Mouse (Mus musculus) neural tube, embryonic 13.5 days (tissue): Measurements from ENCODE around the gene Rai1. TPM values are rescaled to one million over a fixed set of nuclear protein-coding genes. Genes with fewer than 3 reads are reported as not detected.

ENCODE experiments used
- ATAC-seq: fragments of 200-750 bp; cut with Nextera tagmentation; 2 replicates; pipeline ENCODE4 v1.8.0; 2017; ENCODE audit warnings: low read depth, mild to moderate bottlenecking, moderate TSS enrichment, moderate library complexity
- H3K27ac ChIP-seq: fragments of 300-500 bp; sonication (generic); replicated peaks from 2 replicates; pipeline ENCODE4 v1.5.1; 2015; ENCODE audit warnings: moderate library complexity, mild to moderate bottlenecking, inconsistent platforms
- H3K27me3 ChIP-seq: fragments of 300-500 bp; sonication (generic); 2 replicates; pipeline ENCODE4 v1.6.1; 2015; ENCODE audit warnings: mild to moderate bottlenecking, inconsistent platforms
- H3K36me3 ChIP-seq: fragments of 300-500 bp; sonication (generic); 2 replicates; pipeline ENCODE4 v1.6.1; 2015; ENCODE audit warnings: mild to moderate bottlenecking, inconsistent platforms
- H3K4me1 ChIP-seq: fragments of 300-500 bp; sonication (generic); replicated peaks from 2 replicates; pipeline ENCODE4 v1.6.1; 2015; ENCODE audit warnings: inconsistent platforms
- H3K4me2 ChIP-seq: fragments of 300-500 bp; sonication (generic); 2 replicates; pipeline ENCODE4 v1.6.1; 2015; ENCODE audit warnings: inconsistent platforms, mild to moderate bottlenecking, moderate library complexity
- H3K4me3 ChIP-seq: fragments of 300-500 bp; sonication (generic); 2 replicates; pipeline ENCODE4 v1.5.1; 2015; ENCODE audit warnings: mild to moderate bottlenecking, inconsistent platforms
- H3K9ac ChIP-seq: fragments of 300-500 bp; sonication (generic); 2 replicates; pipeline ENCODE4 v1.6.1; 2015; ENCODE audit warnings: moderate library complexity, mild to moderate bottlenecking, inconsistent platforms
- H3K9me3 ChIP-seq: fragments of 300-500 bp; sonication (generic); 2 replicates; pipeline ENCODE4 v1.6.1; 2016; ENCODE audit warnings: inconsistent platforms
- WGBS: fragments of 180-500 bp; shearing (Covaris S2); methylation state at CpG from one replicate; pipeline ENCODE4 v1.1.7; 2015; 5-methylcytosine and 5-hydroxymethylcytosine counted together
- microRNA-seq: library from miRNA; unstranded; fragments of <30 nt; microRNA quantifications from one replicate; pipeline ENCODE4, GENCODE M21; 2016
- polyA plus RNA-seq: library from polyadenylated mRNA; unstranded; fragments of >200 nt; fragmentation: Nextera tagmentation; extraction: Ambion mirVana; gene quantifications from 2 replicates; pipeline ENCODE4 v1.2.1, GENCODE M21; 2015

Rai1 gene
- polyA plus RNA-seq, 1 experiment from 2014 or later: 30.0 TPM

DNA sequence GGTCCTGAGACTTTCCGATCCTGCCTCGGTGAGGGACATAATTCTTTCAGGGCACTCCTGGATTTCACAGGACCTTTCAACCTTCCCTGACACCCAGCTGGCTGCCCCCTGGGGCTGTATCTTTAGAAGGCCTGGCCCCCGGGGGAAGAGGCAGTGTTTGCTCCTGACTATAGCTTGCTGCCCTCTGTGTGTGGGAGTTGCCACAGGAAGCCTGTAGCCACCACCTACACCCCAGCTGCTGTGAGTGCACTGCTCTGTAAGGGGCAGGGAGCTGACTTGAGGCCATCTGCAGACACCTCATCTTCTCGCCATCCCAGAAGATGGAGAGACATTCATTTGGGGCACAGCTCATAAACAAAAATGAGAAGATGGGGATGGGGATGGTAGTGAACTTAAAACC lies 127.1 kb downstream of the Rai1 start:
- no peaks in the 10 kb centered on the region for H3K9me3 ChIP-seq
- whole genome bisulfite sequencing: 30% methylated on average over 4 of the region's 4 CpGs
- no peak for ATAC-seq
- H3K4me1 ChIP-seq: peaks cover 21% of the 10 kb centered on the region
- no peak overlapping the region for H3K9ac ChIP-seq
- H3K27ac ChIP-seq: no peak overlapping the region
- H3K36me3 ChIP-seq: peaks cover 36% of the 10 kb centered on the region
- H3K4me2 ChIP-seq: no peak overlapping the region
- no peak overlapping the region for H3K4me3 ChIP-seq
- H3K27me3 ChIP-seq: no peaks in the 10 kb centered on the region

DNA sequence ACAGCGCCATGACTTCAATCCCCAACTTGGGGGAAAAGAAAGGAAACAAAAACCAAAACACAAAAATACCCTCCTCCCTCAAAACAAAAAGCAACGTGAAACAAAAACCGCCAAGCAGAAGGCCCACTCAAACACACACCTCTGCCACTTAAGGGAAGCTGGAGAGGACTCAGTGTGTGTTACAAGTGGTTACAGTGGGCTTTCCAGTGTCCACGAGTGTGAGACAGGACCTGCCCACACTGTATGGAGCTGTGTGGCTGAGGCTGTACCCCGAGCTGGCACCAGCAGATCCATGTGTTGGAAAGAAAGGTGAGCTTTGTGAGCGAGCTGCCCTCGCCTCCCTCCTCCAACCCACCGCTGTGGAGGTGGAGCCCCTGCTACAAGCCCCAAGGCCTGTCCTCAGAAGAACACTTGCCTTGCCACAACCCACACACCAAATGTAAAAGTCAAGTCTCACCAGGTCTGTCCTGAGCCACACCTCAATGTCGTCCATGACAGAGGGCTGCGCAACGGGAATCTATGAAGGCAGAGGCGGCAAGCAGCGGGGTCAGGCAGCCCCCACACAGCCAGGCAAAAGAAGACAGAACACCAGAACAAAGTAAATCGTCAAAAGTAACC lies 127.7 kb downstream of the Rai1 start:
- H3K27me3 ChIP-seq: no peaks in the 10 kb centered on the region
- peaks cover 41% of the 10 kb centered on the region for H3K36me3 ChIP-seq
- no peak overlapping the region for H3K9ac ChIP-seq
- ATAC-seq: no peak
- WGBS: 83% methylated on average over 14 of the region's 14 CpGs
- H3K27ac ChIP-seq: peak overlapping the region; percentile 62; the same call in 1 of the 2 replicates
- no peaks in the 10 kb centered on the region for H3K9me3 ChIP-seq
- peaks cover 21% of the 10 kb centered on the region for H3K4me1 ChIP-seq
- H3K4me3 ChIP-seq: no peak overlapping the region
- H3K4me2 ChIP-seq: no peak overlapping the region

DNA sequence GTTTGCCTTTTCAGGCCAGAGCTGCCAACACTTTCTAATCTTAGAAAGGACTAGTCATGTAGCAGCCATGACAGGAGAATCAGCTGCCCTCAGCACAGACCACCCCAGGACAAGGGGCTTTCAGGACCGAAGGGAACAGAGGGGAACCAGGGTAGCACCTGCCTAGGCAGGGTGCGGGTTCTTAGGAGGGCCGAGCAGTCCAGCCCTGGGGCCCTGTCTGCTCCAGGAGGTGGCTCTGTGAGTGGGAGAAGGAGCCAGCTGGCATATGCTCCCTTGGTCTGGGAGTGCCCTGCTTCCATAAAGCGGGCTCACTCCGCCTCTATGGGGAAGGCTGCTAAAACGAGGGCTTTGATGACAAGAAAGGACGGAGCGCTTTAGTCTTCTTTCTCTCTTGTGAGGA lies 128.4 kb downstream of the Rai1 start:
- peak overlapping the region; percentile 62 for H3K27ac ChIP-seq
- H3K9me3 ChIP-seq: no peaks in the 10 kb centered on the region
- peak overlapping the region; percentile 50; the same call in 1 of the 2 replicates for H3K9ac ChIP-seq
- H3K4me2 ChIP-seq: no peak overlapping the region
- H3K4me3 ChIP-seq: no peak overlapping the region
- no peak for ATAC-seq
- WGBS: 60% methylated on average over 8 of the region's 8 CpGs
- peaks cover 45% of the 10 kb centered on the region for H3K36me3 ChIP-seq
- H3K4me1 ChIP-seq: peaks cover 21% of the 10 kb centered on the region
- no peaks in the 10 kb centered on the region for H3K27me3 ChIP-seq

DNA sequence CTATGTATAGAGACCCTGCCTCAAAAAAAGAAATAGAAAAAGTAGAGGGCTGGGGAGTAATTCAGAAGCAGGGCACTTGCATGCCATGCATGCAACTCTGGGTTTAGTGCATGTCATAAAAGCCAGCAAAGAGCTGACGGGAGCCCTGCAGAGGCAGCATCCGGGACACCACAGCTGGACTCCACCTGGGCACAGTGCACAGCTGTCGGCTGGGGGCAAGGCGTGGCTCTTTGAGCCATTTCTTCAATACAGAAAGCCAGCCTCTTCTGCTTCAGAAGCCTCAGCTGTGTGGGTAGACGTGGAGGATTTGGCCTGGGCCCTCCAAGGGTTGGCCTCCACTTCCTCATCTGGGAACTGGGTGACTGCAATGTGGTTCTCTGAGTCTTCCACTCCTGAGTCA lies 130.5 kb downstream of the Rai1 start:
- no peak overlapping the region for H3K27ac ChIP-seq
- 60% methylated on average over 5 of the region's 5 CpGs for whole genome bisulfite sequencing
- no peaks in the 10 kb centered on the region for H3K9me3 ChIP-seq
- H3K4me2 ChIP-seq: no peak overlapping the region
- no peaks in the 10 kb centered on the region for H3K27me3 ChIP-seq
- H3K36me3 ChIP-seq: peaks cover 42% of the 10 kb centered on the region
- H3K4me3 ChIP-seq: no peak overlapping the region
- H3K9ac ChIP-seq: no peak overlapping the region
- H3K4me1 ChIP-seq: peaks cover 21% of the 10 kb centered on the region
- no peak for ATAC-seq

DNA sequence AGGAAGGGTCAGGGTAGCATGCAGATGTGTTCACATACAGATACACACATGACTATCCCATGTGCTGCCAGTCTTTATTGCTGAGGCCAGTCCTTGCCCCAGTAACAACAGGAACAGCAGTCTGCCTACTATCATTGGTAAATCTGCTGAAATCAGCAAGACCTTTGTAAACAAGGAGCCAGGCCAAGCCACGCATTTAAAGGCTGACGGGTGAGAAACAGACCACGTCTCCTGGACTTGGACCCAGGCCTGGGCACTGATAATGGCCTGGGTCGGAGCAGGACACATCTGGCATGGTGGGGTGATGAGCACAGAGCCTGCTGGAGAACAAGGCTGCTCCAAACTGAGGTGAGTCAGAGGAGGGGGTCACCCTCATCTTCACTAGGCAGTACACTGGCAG lies 135.7 kb downstream of the Rai1 start:
- Histone ChIP-seq H3K36me3 (peaks cover 79% of the 10 kb centered on the region), H3K27ac (no peak overlapping the region), H3K27me3 (no peaks in the 10 kb centered on the region), H3K9me3 (no peaks in the 10 kb centered on the region), H3K9ac (no peak overlapping the region), H3K4me2 (no peak overlapping the region), H3K4me3 (no peak overlapping the region), H3K4me1 (no peaks in the 10 kb centered on the region)
- 90% methylated on average over 4 of the region's 4 CpGs for WGBS
- no peak for ATAC-seq

DNA sequence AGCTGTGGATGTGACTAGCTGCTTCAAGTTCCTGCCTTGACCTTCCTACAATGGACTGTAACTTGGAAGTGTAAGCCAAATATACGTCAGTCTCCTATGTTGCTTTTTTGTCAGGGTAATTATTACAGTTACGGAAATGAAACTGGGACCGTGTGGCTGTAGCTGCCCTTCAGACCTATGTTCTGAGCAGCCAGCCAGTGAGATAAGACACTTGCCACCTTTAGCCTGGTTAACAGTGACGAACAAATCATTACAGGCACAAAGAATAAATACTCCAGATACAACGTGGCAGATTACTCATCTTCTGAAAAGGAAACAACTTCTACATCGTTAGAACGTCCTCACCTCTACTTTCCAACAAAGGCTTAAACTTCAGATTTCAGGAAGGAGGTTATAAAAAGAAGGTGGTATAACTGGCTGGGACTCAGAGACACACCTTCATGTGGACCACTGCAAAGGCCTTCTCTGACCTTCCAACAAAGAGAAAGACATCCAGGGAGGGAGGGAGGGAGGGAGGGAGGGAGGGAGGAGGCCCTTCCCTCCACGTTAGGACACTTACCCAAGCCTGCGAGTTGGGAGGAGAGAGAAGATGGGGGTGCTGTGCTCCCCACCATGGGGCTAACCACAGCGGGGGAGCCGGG lies 139.8 kb downstream of the Rai1 start:
- WGBS: 73% methylated on average over 11 of the region's 11 CpGs
- Histone ChIP-seq H3K4me1 (peaks cover 15% of the 10 kb centered on the region), H3K9me3 (no peaks in the 10 kb centered on the region), H3K36me3 (peaks cover 56% of the 10 kb centered on the region), H3K9ac (no peak overlapping the region), H3K27ac (no peak overlapping the region), H3K4me2 (no peak overlapping the region), H3K4me3 (no peak overlapping the region), H3K27me3 (no peaks in the 10 kb centered on the region)
- no peak for ATAC-seq

DNA sequence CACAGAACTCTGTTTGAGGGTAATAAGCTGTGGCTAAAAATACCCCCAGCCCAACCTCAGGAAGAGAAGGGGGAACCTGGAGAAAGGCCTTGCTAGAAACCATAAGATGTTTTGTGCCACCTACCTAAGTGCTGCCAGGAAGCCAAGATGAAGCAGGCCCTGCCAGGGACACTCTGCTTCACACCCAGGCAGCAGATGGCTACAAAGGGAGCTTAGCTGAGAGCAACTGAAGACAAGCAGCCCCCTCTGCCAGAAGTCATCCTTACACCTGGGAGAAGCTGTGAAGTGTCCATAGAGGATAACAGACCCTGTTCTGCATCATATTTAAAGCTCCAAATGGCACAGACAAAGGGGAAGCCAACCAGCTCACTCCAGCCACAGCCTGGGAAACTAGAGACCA lies 141.3 kb downstream of the Rai1 start:
- H3K9me3 ChIP-seq: no peaks in the 10 kb centered on the region
- H3K27me3 ChIP-seq: no peaks in the 10 kb centered on the region
- H3K36me3 ChIP-seq: peaks cover 50% of the 10 kb centered on the region
- no peak overlapping the region for H3K9ac ChIP-seq
- H3K4me1 ChIP-seq: peaks cover 15% of the 10 kb centered on the region
- no peak overlapping the region for H3K4me2 ChIP-seq
- no peak overlapping the region for H3K27ac ChIP-seq
- no peak for ATAC-seq
- H3K4me3 ChIP-seq: no peak overlapping the region

DNA sequence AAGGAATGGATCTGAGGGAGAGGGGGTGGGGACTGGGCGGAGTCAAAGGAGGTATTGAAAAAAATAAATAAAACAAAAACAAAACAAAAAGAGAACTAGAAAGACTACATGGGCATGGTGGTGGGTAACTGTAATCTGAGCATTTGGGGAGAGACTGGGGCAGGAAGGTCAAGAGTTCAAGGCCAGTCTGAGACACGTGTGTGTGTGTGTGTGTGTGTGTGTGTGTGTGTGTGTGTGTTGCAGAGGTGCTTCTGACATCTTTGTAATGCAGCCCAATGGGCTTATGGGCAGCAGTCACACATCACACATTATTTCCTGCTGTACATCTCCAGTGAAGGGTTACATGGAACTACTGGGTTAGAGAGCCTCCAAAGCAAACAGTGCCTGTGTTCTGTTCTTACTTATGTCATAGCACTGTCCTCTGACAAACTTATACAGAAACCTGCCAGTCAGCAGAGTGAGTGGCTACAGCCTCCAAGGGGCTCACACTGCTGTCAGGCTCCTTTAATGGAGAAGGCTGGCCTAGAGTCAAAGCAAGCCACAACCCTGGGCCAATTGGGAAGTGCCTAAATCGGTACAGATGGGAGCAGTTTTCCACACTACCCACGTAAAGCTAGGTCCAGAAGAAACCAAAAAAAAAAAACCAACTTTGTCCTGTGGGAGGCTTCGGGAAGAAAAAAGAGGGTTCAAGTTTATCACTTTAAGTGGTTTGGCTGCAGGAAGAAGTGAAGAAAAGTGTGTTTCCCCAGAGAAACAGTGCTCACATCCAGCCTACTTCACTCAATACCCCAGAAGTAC lies 143.1 kb downstream of the Rai1 start:
- peaks cover 15% of the 10 kb centered on the region for H3K4me1 ChIP-seq
- H3K9ac ChIP-seq: no peak overlapping the region
- H3K27me3 ChIP-seq: no peaks in the 10 kb centered on the region
- H3K4me2 ChIP-seq: no peak overlapping the region
- no peak for ATAC-seq
- no peak overlapping the region for H3K4me3 ChIP-seq
- no peaks in the 10 kb centered on the region for H3K9me3 ChIP-seq
- H3K36me3 ChIP-seq: peaks cover 44% of the 10 kb centered on the region
- peak overlapping the region; percentile 65 for H3K27ac ChIP-seq
- 42% methylated on average over 5 of the region's 5 CpGs for WGBS

Small RNA genes within 50 kb of the gene (microRNA-seq; reads per million reads assigned to microRNA genes)
- gene Mir6921: 1.0 reads per million
- not detected for gene Mir6922

Other genes starting within 250 kb of the Rai1 start
- gene Med9, start 156.8 kb upstream of the Rai1 start, polyA plus RNA-seq: 36.2 TPM in 2 replicates
- gene Rasd1, start 140.1 kb upstream of the Rai1 start, polyA plus RNA-seq: 0.96 and 1.1 TPM in 2 replicates
- 7.1 and 8.5 TPM in 2 replicates for gene Pemt, start 58.5 kb upstream of the Rai1 start, polyA plus RNA-seq
- 30.6 and 38.5 TPM in 2 replicates for gene Srebf1, start 117.6 kb downstream of the Rai1 start, polyA plus RNA-seq
- 52.8 and 61.4 TPM in 2 replicates for gene Tom1l2, start 247.9 kb downstream of the Rai1 start, polyA plus RNA-seq
- gene Drc3, start 248.3 kb downstream of the Rai1 start, polyA plus RNA-seq: 3.8 TPM in 2 replicates